Mouse (Mus musculus) urinary bladder, adult 18-20 months (tissue): ENCODE data around the gene Elfn2.
A peak's percentile ranks its signal among the peaks of the same experiment; 100 is the strongest.

Experiments
- DNase-seq, 2 experiments: peaks; one replicate each; pipeline ENCODE4 v3.0.0; 2022; ENCODE audit warnings: low spot score in 2 of 2, mixed read lengths in 2 of 2

Gene Elfn2

DNA sequence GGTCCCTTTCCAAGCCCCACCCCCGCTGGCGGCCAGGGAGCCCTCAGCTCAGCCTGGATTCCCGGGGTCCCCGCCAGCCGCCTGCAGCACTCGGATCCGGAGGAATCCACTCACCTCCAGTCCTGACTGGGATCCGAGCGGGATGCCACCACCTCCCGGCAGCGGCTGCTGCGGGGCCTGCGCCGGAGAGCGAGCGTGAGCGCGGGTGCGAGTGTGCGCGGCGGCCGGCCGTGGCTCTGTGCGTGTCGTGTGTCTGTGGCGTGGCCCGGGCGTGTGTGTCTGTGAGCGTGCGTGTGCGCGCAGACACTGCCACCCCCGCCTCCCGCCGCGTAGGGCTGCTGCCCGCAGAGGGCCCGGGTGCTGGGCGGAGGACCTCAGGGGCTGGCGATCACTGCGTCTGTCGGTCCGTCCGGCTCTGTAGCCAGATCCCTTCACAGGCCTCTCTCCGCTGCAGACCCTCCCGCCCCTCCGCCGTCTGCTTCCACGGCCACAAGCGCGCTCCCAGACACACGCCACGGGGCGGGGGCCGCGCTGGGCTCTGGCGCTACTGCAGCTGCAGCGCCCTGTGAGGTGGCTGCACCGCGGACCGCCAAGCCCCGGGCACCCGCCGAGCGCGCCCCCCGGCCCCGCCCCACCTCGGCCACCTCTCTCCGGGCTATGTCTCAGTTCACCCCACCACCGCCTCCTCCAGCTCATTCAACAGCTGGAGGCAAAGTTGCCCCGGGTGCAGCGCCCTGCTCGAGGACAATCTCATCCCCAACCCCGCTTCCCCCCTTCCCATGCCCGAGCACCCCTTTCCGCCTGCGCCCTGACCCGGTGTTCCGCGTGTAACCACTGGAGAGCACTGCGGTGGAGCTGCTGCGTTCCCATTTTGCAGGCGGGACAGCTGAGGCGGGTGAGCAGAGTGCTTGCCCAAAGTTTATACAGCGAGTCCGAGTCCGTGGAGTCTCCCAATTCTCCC is at the start of gene Elfn2:
Gene Elfn2, minus strand, starts transcription at position 482 of the 961 bp plus-strand sequence.
- peak in 1 of 2 experiments; percentile 8 for DNase-seq

DNA sequence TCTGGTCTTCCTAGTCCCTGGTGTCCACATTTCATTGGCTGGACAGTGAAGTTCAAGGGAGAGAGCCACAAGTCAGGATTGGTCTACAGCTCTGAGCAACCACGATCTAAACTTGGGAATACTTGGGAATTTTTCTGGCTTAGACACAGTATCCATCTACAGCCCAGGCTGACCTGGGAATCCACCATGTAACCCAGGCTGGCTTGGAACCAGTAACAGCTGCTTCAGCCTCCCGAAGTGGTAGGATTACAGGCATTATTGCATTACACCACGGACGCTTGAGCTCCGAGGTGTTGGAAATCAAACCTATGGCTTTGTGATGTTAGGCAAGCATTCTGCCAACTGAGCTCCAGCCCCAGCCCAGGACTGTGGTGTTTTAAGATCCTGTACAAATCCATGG is 45.1 kb upstream of the Elfn2 start:
- DNase-seq = no peak

DNA sequence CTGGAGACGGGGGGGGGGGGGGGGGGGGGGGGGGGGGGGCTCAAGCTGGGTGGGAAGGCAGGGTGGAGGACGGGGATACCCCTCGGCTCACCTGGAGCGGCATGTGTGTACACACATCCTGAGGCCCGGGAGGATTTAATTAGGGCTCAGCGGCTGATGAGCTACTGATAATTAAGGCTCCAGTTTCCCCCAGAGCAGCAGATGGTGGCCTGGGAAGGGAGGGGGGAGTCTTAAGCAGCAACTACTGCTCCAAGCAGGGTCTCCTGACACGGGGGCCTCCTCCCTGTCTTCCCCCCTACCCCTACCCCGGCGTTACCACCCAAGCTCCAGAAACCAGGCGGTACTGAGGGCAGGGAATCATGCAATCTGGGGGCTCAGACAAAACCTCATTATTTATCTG is 44.6 kb upstream of the Elfn2 start:
- no peak for DNase-seq

DNA sequence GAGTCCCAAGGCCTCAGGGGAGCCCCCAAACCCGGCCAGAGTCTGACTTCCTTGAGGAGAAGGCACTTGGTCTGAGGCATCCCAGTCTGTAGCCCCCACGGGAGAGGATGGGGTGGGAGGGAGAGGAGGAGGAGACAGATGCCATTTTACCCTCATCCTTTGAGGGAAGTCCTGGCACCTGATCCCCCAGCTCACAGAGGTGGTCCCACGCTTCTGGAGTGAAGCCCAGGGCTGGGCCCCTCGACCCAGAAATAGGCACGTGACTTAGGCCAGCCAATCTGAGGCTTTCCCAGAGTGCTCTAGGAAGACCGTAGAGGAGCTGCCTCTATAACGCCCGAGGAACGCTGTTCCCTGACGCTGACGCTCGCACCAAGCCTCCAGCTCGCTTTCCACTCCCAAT is 42.5 kb upstream of the Elfn2 start:
- no peak for DNase-seq

DNA sequence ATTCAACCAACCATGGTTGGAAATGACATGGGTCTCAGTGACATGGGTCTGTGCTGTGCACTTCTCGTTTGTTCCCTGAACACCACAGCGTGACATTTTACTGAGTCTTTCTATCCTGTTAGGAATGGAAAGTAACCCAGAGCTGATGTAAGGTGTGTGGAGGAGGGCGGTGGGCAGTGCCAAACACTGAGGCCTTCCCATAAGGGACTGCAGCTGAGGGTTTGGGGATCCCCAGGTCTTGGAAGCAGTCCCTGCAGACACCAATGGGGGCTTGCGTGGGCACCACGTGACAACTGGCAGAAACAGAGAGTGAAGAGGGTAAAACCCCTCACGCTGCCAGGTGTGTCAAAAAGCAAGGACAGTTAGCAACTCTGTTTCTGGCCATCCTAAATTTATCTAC is 39.6 kb upstream of the Elfn2 start:
- no peak for DNase-seq

DNA sequence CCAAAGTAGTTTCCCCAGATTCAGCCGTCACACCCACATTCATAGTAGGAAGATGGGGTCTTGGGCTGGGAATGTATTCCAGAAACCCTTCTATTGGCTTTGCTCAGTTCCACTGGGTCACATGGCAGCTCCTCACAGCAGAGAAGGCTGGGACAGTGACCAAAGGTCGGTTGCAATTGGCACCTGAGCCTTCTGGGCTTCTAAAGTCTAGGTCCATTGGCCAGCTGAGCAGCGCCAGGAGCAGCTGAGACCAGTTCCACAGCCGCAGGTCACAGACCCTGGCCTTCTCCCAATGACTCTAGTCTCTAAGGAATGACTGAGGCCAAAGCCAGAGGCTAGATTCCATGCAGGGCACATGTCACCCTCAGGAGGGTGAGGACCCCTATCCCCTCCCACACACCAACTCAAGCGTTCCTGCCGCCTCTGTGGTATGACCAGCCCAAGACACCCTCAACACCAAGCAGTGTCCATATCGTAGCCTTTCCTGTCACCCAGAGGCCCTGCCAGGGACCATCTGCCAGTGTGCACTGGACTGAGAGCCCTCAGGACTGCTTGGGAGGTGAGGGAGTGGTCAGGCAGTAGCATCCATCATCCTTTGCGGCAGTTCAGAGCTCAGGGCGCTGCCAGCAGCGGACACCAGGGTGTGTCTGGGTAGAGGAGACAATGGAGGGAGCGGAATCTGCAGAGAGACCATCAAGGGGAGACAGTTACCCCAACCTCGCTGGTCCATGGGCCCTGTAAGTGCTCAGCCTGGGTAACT is 37.6 kb upstream of the Elfn2 start:
- no peak for DNase-seq

DNA sequence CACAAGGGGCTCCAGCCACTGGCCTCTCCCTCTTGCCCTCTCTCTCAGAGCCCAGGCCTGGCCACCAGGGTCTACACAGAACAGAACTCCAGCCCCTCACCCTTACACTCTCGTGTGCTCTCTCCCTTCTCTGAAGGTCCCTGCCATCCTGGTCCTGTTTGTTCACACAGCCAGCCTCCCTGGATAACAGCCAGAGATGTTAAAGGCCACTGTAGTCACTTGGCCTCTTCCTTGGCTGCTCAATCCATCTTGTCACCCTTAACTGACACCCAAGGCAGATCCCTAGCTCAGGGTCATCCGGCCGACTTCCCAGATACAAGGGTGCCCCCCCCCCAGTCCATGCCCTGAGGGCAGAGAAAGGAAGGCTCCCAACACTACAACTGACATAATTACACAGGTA is 36.7 kb upstream of the Elfn2 start:
- no peak for DNase-seq

DNA sequence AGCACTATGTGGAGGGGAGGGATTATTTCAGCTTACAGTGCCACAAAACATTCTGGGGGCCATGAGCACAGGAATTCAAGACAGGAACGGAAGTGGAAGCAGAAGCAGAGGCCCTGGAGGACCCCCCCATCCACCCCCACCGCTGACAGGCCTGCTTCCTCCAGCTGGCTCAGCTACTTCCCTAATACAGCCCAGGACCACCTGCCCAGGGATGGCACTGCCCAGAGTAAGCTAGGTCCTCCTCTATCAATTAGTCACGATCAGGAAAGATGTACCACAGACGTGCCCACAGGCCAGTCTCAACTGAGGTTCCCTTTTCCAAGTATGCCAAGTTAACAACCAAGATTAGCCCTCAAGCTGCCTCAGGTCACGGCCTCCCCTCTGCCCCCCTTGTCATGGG is 35.6 kb upstream of the Elfn2 start:
- no peak for DNase-seq

DNA sequence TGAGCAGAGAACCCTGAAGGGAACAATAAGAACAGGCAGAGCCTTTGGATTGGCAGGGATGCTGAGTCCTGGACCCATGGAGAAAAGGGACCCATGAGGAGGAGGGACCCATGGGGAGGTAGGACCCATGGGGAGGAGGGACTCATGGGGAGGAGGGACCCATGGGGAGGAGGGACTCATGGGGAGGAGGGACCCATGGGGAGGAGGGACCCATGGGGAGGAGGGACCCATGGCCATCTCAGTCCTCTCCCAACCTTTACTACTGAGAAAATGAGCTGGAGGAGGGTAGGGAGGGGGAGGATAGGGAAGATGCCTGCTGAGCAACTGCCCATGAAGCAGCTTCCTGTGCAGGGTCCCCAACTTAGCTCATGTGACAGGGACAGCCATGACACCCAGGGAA is 34.4 kb upstream of the Elfn2 start:
- no peak for DNase-seq

DNA sequence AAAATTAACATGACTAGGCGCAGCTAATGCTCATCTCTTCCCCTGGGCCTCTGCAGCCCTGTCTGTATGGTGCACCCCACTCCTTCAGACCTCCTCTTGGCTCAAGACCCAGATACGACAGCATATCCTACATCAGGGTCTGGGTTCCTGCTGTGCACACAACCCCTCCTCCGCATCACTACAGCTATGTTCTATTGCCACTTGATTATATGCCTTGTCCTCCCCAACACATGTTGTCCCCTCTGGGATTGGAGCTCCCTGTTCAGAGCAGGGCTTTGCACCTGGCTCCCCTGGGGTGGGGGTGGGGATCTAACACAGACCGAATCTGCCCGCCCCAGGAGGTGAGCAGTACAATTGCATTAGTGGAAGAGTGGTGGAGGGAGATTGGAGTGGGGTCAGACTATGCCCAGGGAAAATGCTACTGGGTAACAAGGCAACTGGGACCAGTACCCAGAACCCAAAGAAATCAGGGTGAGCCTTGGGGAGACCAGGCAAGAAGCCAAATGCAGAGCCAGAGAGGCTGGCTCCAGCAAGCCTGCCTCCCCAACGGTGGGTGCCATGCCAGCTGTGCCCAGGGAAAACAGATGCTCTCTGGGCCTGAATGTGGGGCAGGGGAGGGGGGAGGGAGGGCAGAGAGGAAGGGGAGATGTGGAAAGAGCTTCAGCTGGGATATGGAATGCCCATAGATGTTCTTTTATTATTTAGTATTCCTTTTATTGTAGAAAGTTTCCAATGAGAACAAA is 32.2 kb upstream of the Elfn2 start:
- no peak for DNase-seq

DNA sequence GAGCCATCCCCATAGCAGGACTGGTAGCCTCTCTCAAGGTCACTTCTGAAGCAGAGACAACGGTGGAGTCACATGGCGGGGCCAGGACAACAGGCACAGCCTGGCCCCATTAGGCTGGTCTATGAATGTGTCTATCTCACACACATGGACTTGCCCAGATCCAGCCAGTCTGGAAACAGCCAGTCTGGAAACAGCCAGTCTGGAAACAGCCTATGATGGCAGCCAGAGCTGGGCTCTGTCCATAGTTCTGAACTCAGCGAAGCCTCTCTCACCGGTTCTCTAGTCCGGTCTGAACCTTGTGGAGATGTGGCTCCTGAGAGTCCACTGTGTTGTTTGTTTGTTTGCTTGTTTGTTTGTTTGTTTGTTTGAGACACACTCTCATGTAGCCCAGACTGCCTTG is 31.3 kb upstream of the Elfn2 start:
- no peak for DNase-seq

DNA sequence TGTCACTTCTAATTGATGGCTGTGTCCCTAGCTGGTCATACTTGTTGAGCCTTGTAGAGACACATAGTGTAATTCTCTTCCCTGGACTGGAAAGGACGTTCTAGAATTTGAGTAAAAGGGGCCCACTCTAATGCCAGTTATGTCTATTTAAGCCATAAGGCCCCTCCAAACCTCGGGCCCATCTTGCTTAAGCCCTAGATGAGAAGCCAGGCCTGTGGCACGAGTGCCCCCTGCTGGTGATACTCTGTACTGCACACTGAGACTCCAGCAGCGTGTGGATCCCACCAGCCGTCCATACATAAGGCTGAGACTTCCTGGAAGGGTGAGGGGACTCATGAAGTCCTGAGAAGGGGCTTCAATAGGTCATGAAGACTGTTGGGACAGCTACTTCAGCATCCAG is 25.6 kb upstream of the Elfn2 start:
- DNase-seq = peak in 1 of 2 experiments; percentile 65

DNA sequence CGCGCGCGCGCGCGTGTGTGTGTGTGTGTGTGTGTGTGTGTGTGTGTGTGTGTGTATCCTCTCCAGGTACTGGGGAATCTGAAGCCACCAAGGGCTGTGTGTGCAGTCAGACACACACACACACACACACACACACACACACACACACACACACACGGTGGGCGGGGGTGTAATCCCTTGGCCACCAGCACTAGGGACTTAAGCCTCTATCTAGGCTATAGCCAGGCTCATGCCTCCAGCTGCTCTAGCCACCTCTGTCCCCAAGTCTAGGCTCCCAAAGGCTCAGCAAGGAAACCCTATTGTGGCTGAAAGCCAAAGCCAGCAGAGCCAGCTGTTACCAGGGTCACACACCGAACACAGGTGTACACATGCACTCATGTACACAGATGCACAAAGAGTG is 24.3 kb upstream of the Elfn2 start:
- DNase-seq = no peak

DNA sequence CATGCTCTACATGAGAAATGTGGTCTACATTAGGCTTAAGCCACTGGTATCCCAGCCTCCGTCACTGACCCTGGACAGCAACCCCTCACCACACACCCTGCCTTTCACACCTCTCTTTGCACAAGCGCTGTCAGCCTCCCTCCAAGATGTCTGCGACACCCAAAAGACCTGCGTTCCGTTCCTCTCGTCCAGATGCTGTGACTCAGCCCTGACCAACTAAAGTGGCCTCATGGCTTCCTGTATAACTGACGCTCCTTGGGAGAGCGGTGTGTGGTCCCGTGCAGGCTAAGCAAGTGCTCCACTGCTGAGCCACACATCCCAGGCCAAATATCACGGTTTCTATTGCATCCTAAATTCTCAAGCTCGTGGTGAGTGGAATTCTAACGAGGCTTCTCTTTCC is 22.1 kb upstream of the Elfn2 start:
- DNase-seq = no peak

DNA sequence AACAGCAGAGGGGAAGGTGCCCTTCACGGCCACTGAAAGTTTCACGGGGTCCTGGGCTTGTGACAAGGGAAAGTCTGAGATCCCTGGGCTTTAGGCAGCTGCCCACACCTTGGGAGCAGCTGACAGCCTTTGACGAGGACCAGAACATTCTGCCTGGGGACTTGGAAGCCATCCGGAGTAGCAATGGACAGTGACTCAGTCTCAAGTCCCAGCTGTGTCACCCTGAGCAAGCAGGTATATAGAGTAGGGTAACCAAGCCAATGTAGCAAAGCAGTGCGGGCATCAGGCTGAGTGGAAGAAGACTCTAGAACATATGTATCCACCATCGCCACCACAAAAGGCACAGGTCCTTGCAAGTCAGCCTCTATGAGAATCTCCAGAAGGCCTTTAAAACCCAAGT is 18.6 kb upstream of the Elfn2 start:
- no peak for DNase-seq

DNA sequence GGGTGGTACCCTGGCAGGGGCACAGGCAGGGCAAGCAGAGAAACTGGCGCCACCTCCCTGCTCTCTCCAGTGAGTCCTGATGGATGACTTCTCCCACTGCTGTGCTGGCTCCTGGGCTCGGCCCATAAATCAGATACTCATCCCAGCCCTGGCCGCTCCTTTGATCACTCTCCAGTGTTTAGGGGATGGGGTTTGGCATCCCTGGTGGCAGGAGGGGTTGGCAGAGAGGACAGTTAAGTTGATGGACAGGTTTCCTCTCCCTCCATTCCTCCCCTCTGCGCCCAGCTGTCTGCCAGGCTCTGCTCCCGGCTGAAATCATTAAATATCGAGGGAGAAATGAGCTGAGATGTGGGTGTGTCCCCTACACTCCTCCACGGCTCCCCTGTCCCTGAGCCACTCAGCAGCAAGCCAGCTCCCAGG is 18.1 kb upstream of the Elfn2 start:
- no peak for DNase-seq

DNA sequence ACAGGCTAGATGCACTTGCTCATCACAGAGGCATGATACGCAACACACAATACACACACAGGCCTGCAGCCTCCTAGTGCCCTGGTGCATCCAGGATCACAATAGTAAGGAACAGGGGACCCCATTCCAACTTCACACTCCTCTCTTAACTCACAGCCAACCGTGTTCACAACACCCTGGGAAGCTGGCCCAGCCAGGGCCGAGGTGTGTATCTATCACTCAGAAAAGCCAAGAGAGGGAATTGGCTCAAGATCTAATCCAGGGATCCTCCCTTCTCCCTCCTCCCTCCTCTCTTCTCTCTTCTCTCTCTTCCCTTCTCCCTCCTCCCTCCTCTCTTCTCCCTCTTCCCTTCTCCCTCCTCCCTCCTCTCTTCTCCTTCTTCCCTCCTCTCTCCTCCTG is 17.6 kb upstream of the Elfn2 start:
- DNase-seq = no peak

DNA sequence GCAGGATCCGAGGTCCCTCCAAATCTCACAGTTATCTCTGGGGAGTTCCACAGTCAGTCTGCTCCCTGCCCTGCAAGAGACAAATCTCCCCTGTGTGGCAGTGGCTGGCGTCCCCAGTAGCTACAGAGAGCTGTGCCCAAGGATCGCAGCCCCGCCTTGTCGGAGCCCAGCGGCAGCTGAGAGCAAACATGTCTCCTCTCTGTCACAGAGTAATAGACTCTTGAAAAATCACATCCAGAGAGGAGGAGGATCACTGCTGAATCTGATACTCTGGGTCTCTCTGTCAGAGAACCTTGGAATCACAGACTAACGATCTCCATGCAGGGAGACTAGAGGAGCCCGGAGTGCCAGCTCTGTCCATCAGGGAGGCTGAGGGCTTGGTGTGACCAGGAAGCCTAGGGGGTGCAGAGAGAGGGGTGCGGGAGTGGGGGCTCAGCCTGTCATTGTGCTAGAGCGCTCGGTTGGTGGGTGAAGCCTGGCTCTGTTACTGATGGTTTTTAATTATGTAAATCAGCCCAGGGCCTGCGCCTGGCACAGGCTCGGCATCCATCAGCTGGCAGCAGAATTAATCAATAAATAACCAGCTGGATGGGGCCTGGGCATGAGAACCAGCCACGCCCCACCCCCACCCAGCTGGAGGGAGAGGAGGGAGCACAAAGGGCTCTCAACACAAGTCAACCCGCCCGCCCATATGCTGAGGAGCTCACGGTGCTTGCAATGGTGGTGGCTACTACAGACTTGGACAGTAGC is 17.0 kb upstream of the Elfn2 start:
- no peak for DNase-seq

DNA sequence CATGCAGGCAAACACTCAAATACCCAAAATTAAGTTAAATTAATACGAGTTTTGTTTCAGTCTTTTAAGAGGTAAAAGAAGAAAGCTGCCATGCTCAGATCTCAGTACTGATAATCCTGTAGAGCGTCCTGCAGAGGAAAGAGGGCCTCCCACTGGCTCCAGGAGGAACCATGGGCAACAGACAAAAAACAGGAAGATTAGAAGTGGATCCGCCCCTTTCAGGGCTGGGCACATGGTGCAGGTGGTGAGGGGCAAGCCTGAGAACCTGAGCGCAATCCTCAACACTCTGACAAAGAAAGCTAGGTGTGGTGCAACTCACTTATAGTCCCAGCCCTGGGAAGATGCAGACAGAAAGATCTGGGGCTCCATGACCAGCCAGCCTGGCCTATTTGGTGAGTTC is 13.3 kb upstream of the Elfn2 start:
- no peak for DNase-seq

DNA sequence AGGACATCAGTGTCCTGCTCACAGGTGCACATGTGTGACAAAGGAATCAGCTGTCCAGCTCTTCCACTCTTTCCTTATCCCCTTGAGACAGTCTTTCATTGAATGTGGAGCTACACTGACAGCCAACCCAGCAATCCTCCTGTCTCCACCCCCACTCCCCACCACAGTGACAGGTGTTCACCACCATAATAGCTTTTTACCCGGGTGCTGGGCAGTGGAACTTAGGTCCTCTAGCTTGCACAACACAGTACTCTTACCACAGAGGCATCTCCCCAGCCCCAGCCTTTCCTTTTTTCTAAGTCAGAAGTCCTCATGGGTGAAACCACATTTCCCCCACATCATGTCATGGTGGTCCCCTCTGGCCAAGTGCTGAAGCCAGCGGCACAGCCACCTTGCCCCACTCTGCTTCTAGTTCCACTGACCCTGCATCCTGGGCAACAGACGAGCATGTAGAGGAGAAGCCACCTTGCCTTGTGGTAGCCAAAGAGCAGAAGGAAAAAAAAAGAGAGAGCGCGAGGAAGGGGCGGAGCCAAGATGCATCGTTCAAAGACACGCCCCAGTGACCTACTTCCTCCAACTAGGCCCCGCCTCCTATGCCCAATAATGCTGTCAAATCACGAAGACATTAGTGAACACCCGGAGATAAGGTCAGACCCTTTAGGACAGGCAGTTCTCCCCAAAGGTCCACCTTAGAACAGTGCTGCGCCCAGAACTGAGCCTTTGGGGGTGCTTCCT is 11.9 kb upstream of the Elfn2 start:
- no peak for DNase-seq

DNA sequence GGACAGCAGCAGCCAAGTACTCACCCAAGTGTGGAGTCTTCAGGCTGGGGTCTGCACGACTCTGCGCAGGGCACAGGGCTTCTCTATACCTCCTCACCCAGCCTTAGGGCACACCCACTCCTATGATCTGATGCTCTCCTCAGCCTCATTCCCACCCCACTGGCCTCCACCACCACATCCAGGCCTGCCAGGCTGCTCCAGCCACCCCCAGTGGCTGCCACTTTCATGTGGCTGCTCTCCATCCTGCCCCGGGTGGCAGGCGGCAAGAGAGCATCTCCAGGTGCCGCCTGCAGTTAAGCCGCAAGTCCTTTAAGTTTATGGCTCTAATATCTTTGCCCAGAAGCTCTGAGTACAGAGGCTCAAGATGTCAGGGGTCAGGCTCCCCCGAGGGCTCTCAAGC is 8.1 kb upstream of the Elfn2 start:
- no peak for DNase-seq
